Mouse (Mus musculus): ENCODE measurements around the gene Gm28363. TPM values are rescaled to one million over a fixed set of nuclear protein-coding genes. Genes with fewer than 3 reads are reported as not detected.
"Not testable (repeated sequence)": the region's sequence is repeated elsewhere in the genome, so short reads cannot be mapped to it uniquely, and the experiment has no call there.

Gm28363 gene
- not detected for total RNA-seq (2021)
- long read RNA-seq, experiment 1: 0 reads
- long read RNA-seq, experiment 2: 0 reads

- not testable (repeated sequence) for DNase-seq (ENCODE audit: low spot score in 2 of 2); H3K27ac ChIP-seq; H3K4me3 ChIP-seq
These were observed at the start of gene Gm28363 for GRCm38 (mm10) chr1:117696831-117697230. Gene Gm28363 (plus strand): TSS chr1:117697131.

- not testable (repeated sequence) for DNase-seq (ENCODE audit: low spot score in 2 of 2); H3K27ac ChIP-seq; H3K4me3 ChIP-seq
These were observed 46.7 kb upstream of the Gm28363 start for GRCm38 (mm10) chr1:117650236-117650635.

Other genes starting within 250 kb of the Gm28363 start
- not detected for gene B020011L13Rik, start 84.0 kb downstream of the Gm28363 start, total RNA-seq (2021)
- gene Gm28360, start 132.9 kb downstream of the Gm28363 start, total RNA-seq (2021): not detected
- gene Gm28168, start 230.9 kb downstream of the Gm28363 start, total RNA-seq (2021): not detected